Mouse (Mus musculus): ENCODE results near the gene Gm42742. TPM values are rescaled to one million over a fixed set of nuclear protein-coding genes. Genes with fewer than 3 reads are reported as not detected.

Gene Gm42742
- polyA plus RNA-seq, 1 experiment: 21.2 TPM

DNA sequence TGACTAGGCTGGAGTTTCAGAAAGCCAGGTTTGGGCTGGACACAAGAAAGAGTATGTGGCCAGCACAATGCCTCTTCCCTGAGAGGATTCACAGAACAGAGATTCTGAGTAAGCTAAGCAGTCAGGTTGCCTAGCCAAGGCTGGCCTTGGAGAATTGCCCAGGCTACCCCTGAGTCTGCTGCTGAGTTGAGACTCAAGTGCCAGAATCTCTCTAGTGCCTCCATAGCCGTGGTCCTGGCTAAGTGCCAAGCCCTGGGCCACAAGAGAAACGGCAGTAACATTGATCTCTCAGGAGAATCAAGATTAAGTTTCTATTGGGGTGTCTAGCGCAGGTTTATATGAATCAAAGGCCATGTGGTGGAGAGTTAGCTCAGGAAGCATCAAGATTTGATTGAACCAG is 55.3 kb downstream of the Gm42742 start:
- no peaks in the 10 kb centered on the region for H3K36me3 ChIP-seq (ENCODE audit: control insufficient read depth, insufficient read depth, low read length)
- H3K27me3 ChIP-seq (replicated peaks; ENCODE audit: control insufficient read depth, insufficient read depth, low read length): no peaks in the 10 kb centered on the region
- H3K4me1 ChIP-seq (ENCODE audit: control insufficient read depth, insufficient read depth, low read length): no peaks in the 10 kb centered on the region
- no peak overlapping the region for H3K4me3 ChIP-seq (ENCODE audit: insufficient read depth, low read depth, low read length)
- TF ChIP-seq CTCF (conservative IDR thresholded peaks at IDR 0.05; ENCODE audit: insufficient read depth, insufficient read length, low read depth, low read length): no peak
- no peak for TF ChIP-seq POLR2A (IDR thresholded peaks at IDR 0.05; ENCODE audit: low read depth, low read length)
- WGBS: 40% methylated on average over 3 of the region's 3 CpGs
- H3K27ac ChIP-seq (ENCODE audit: insufficient read depth, low read depth, low read length): no peak overlapping the region
- no peak for DNase-seq

Other genes starting within 250 kb of the Gm42742 start
- 290 and 371 TPM in 2 replicates for gene Ypel3, start 244.1 kb downstream of the Gm42742 start, polyA plus RNA-seq (2012; rRNA removed)
- gene Tbx6, start 239.6 kb downstream of the Gm42742 start, polyA plus RNA-seq (2012; rRNA removed): 2.1 and 2.2 TPM in 2 replicates
- 135 and 145 TPM in 2 replicates for gene Ppp4c, start 228.6 kb downstream of the Gm42742 start, polyA plus RNA-seq (2012; rRNA removed)
- gene Fam57b, start 223.4 kb downstream of the Gm42742 start, polyA plus RNA-seq (2012; rRNA removed): 4.2 and 6.3 TPM in 2 replicates
- gene 4930451I11Rik, start 189.5 kb downstream of the Gm42742 start, polyA plus RNA-seq (2012; rRNA removed): 0.46 TPM in 1 of 2 replicates, not detected in the other
- gene Doc2a, start 173.7 kb downstream of the Gm42742 start, polyA plus RNA-seq (2012; rRNA removed): 0.15 and 0.33 TPM in 2 replicates
- gene Hirip3, start 159.1 kb downstream of the Gm42742 start, polyA plus RNA-seq (2012; rRNA removed): 4.2 and 6.6 TPM in 2 replicates
- 39.6 and 47.0 TPM in 2 replicates for gene Ino80e, start 158.7 kb downstream of the Gm42742 start, polyA plus RNA-seq (2012; rRNA removed)
- 56.5 and 75.2 TPM in 2 replicates for gene Taok2, start 136.4 kb downstream of the Gm42742 start, polyA plus RNA-seq (2012; rRNA removed)
- gene Tmem219, start 98.2 kb downstream of the Gm42742 start, polyA plus RNA-seq (2012; rRNA removed): 90.8 and 113 TPM in 2 replicates
- gene Kctd13, start 92.2 kb downstream of the Gm42742 start, polyA plus RNA-seq (2012; rRNA removed): 21.4 and 21.9 TPM in 2 replicates
- 0.19 TPM in 1 of 2 replicates, not detected in the other for gene Asphd1, start 71.5 kb downstream of the Gm42742 start, polyA plus RNA-seq (2012; rRNA removed)
- gene Sez6l2, start 70.5 kb downstream of the Gm42742 start, polyA plus RNA-seq (2012; rRNA removed): 1.2 and 1.4 TPM in 2 replicates
- gene Cdipt, start 45.2 kb downstream of the Gm42742 start, polyA plus RNA-seq (2012; rRNA removed): 237 and 284 TPM in 2 replicates
- gene Cdiptos, start 45.0 kb downstream of the Gm42742 start, polyA plus RNA-seq (2012; rRNA removed): 0.74 and 1.1 TPM in 2 replicates
- gene Mvp, start 6.5 kb downstream of the Gm42742 start, polyA plus RNA-seq (2012; rRNA removed): 56.9 and 66.9 TPM in 2 replicates
- 0.91 and 1.3 TPM in 2 replicates for gene Pagr1b, start 4.6 kb downstream of the Gm42742 start, polyA plus RNA-seq (2012; rRNA removed)
- 2.8 and 17.6 TPM in 2 replicates for gene Pagr1a, start 3.7 kb downstream of the Gm42742 start, polyA plus RNA-seq (2012; rRNA removed)
- gene Prrt2, start 114 bp upstream of the Gm42742 start, polyA plus RNA-seq (2012; rRNA removed): 3.6 and 4.6 TPM in 2 replicates
- gene Maz, start 5.9 kb upstream of the Gm42742 start, polyA plus RNA-seq (2012; rRNA removed): 97.9 and 115 TPM in 2 replicates
- 0.67 and 0.73 TPM in 2 replicates for gene Kif22, start 21.4 kb upstream of the Gm42742 start, polyA plus RNA-seq (2012; rRNA removed)
- gene Zg16, start 66.2 kb upstream of the Gm42742 start, polyA plus RNA-seq (2012; rRNA removed): not detected in 2 replicates
- 4.2 and 7.7 TPM in 2 replicates for gene AI467606, start 70.3 kb upstream of the Gm42742 start, polyA plus RNA-seq (2012; rRNA removed)
- gene Qprt, start 101.1 kb upstream of the Gm42742 start, polyA plus RNA-seq (2012; rRNA removed): 127 and 137 TPM in 2 replicates
- 2.7 and 5.2 TPM in 2 replicates for gene Spn, start 116.7 kb upstream of the Gm42742 start, polyA plus RNA-seq (2012; rRNA removed)
- 26.9 and 33.6 TPM in 2 replicates for gene Cd2bp2, start 175.0 kb upstream of the Gm42742 start, polyA plus RNA-seq (2012; rRNA removed)
- gene Tbc1d10b, start 187.4 kb upstream of the Gm42742 start, polyA plus RNA-seq (2012; rRNA removed): 26.8 and 28.5 TPM in 2 replicates
- 0.33 and 90.1 TPM in 2 replicates for gene Mylpf, start 187.8 kb upstream of the Gm42742 start, polyA plus RNA-seq (2012; rRNA removed)
- 7.9 and 9.6 TPM in 2 replicates for gene Zfp553, start 212.0 kb upstream of the Gm42742 start, polyA plus RNA-seq (2012; rRNA removed)
- 24.1 and 38.4 TPM in 2 replicates for gene Sept1, start 212.0 kb upstream of the Gm42742 start, polyA plus RNA-seq (2012; rRNA removed)
- gene Zfp771, start 223.2 kb upstream of the Gm42742 start, polyA plus RNA-seq (2012; rRNA removed): 48.4 and 85.5 TPM in 2 replicates
- 68.9 and 70.5 TPM in 2 replicates for gene Dctpp1, start 239.6 kb upstream of the Gm42742 start, polyA plus RNA-seq (2012; rRNA removed)